Mouse (Mus musculus) liver, postnatal 0 days (tissue): ENCODE results near the gene Fam81a.

ENCODE experiments used
- CTCF ChIP-seq: sonication (generic); IDR thresholded peaks from 2 replicates; pipeline ENCODE4 v1.5.1; 2016; ENCODE audit warnings: antibody characterized with exemption, low read depth
- EP300 ChIP-seq: IDR thresholded peaks from 2 replicates; pipeline ENCODE4 v1.6.1; 2016; ENCODE audit warnings: antibody characterized with exemption, low read depth, mild to moderate bottlenecking

DNA sequence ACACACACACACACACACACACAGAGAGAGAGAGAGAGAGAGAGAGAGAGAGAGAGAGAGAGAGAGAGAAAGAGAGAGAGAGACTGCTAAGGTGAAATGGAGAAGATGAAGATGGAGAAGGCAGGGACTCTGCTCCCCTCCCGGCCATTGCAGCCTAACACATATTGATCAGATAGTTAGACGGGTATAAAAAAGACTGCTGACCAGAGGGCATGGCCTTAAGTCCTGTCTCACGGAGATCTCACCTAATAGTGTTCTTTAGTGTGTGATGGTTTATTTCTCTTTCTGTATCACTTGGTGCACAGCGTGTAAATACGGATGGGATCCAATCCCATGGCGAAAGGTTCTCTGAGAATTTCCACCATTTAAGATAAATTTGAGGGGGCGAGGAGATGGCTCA is at the start of gene Fam81a:
- TF ChIP-seq CTCF: no peak
- no peak for TF ChIP-seq EP300
